Comparison of ENCODE assay signal across 9 mouse cellular contexts in genomic region chr4:151139053-151139840, GRCm38 (mm10). TPM values are rescaled to one million over a fixed set of nuclear protein-coding genes. Genes with fewer than 3 reads are reported as not detected.
DNase-seq lines count a peak whose midpoint lies in the region; ATAC-seq lines count a peak whose summit lies in the region.
"Had no signal": no experiment of that assay in that cellular context is flagged by ENCODE, and none has a peak within 500 bp of the region (broad histone marks: within the 10 kb centered on the region; RNA-seq: fewer than 3 reads in every experiment).

No protein-coding gene starts in this region.

- peak overlapping the region; percentile 65 for H3K9ac ChIP-seq in hindbrain, embryonic 13.5 days

- peak overlapping the region; percentile 48 for H3K4me2 ChIP-seq in hindbrain, embryonic 13.5 days

- peaks cover 10% of the 10 kb centered on the region for H3K36me3 ChIP-seq in hindbrain, embryonic 13.5 days

- WGBS in hindbrain, embryonic 13.5 days, result 2% methylated on average over 20 of the region's 20 CpGs

- H3K27ac ChIP-seq in hindbrain, embryonic 13.5 days, result peak overlapping the region; percentile 99

- peak overlapping the region; percentile 15 for H3K4me3 ChIP-seq in hindbrain, embryonic 13.5 days

- peaks cover 11% of the 10 kb centered on the region for H3K27me3 ChIP-seq in hindbrain, embryonic 13.5 days

- ATAC-seq in hindbrain, embryonic 13.5 days (ENCODE audit: low FRiP score), result peak; percentile 15; the same call in 1 of the 2 replicates

- peaks cover 44% of the 10 kb centered on the region for H3K4me1 ChIP-seq in hindbrain, embryonic 13.5 days (replicated peaks)

- peaks cover 4% of the 10 kb centered on the region; the same call in 1 of the 2 replicates for H3K9me3 ChIP-seq in hindbrain, embryonic 13.5 days

- DNase-seq in WW6 (ENCODE audit: low read depth, low spot score), result peak; percentile 61
- peak; percentile 95 to 97 for DNase-seq in cerebellum, postnatal 25 days
- peak; percentile 83 to 91 for DNase-seq in frontal cortex, postnatal 36 days (ENCODE audit: low spot score in 2 of 2)
- peak; percentile 84 to 89 for DNase-seq in layer of hippocampus, postnatal 14 days (ENCODE audit: low spot score in 2 of 2)
- peak; percentile 78 for DNase-seq in lung, postnatal 10 days
- DNase-seq in retina, postnatal 7 days (ENCODE audit: low read depth, low spot score), result peak; percentile 77
- peak; percentile 41 to 65 for DNase-seq in urinary bladder, adult 18-20 months (ENCODE audit: low spot score in 2 of 2)

RNA-seq across cellular contexts. Expression of gene Gm13090, which starts 49.9 kb away (rescaled TPM):
- not detected in 2 replicates for polyA plus RNA-seq in hindbrain, embryonic 13.5 days (2015; fragmentation: Nextera tagmentation; extraction: Ambion mirVana)
- not detected for total RNA-seq in layer of hippocampus, postnatal 14 days (2021)
- polyA plus RNA-seq: large intestine, adult 2 months had no signal

Comparison
In these comparisons a context has a peak if more than half of its experiments do, and no peak if none do; other contexts are left out.
1. Peak in every context shown above with its lines: DNase-seq, ATAC-seq, H3K4me3 ChIP-seq and H3K27ac ChIP-seq.